Mouse (Mus musculus): Measurements from ENCODE around the gene P2ry4. TPM values are rescaled to one million over a fixed set of nuclear protein-coding genes. Genes with fewer than 3 reads are reported as not detected.

The P2ry4 gene
- polyA plus RNA-seq, 1 experiment: not detected

DNA sequence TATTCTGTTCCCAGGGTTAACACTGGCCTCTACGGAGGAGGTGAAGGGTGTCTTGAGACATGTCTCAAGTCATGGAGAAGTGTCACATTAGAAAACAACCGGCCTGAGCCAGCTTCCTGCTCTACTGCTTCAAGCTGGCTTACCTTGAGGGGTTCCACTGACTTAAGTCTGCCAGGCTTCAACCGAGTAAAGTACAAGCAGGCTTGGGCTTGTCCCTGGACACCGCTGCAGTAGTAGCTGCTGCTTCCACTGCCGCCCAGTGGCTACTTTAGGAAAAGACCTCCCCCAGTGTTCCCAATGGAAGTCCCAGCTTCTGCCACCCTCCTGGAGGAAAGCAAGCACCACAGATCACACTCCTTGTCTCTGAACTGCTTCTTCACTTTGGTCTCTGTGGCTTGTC lies 2.8 kb upstream of the P2ry4 start:
- Histone ChIP-seq H3K79me3 (ENCODE audit: low read depth) (no peaks in the 10 kb centered on the region), H3ac (ENCODE audit: control insufficient read depth, insufficient read length, low read depth) (no peak overlapping the region), H3K79me2 (ENCODE audit: control insufficient read depth, insufficient read depth) (no peaks in the 10 kb centered on the region), H3K4me3 (ENCODE audit: insufficient read depth, poor library complexity, severe bottlenecking) (no peak overlapping the region), H3K36me3 (ENCODE audit: control insufficient read depth, insufficient read depth) (no peaks in the 10 kb centered on the region), H3K27me3 (ENCODE audit: control insufficient read depth, insufficient read depth, insufficient read length) (peaks cover 5% of the 10 kb centered on the region)
- TF ChIP-seq FOSL1 (IDR thresholded peaks at IDR 0.05; ENCODE audit: insufficient read depth, low read length, poor library complexity, severe bottlenecking) (no peak), CEBPB (IDR thresholded peaks at IDR 0.05; ENCODE audit: low read depth) (no peak), MYOG (IDR thresholded peaks at IDR 0.05; ENCODE audit: control insufficient read depth, extremely low read depth, insufficient read length) (no peak), MAX (IDR thresholded peaks at IDR 0.05) (no peak), MYOD1 (IDR thresholded peaks at IDR 0.05; ENCODE audit: control insufficient read depth, insufficient read length, low read depth) (no peak), CTCF (IDR thresholded peaks at IDR 0.05; ENCODE audit: control insufficient read depth, insufficient read depth, insufficient read length) (no peak)

DNA sequence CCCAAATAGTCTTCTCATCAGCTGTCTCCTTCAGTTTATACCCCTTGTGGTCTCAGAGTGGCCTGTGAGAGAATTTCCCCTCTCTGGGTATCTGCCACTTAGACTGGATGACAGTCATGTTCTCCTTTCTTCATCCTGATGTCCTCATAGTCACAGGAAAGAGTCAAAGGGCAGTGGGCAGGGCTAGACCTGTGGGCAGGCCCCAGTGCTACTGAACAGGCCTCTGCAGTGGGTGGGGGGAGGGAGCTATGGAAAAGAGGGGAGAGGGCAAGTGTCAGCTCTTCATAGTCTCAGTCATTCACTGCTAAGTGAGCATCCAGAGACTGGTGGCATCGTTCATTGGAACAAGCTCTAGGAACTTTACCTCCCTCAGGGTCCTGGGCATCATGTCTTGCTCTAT lies 22.7 kb downstream of the P2ry4 start, which contains the start of gene Awat1:
TSS of gene Awat1 (plus strand) at position 301 of the 400 bp plus-strand sequence.
- no peaks in the 10 kb centered on the region for H3K79me2 ChIP-seq (ENCODE audit: control insufficient read depth, insufficient read depth)
- no peak within 1 kb of the TSS for H3ac ChIP-seq (ENCODE audit: control insufficient read depth, insufficient read length, low read depth)
- H3K4me3 ChIP-seq (ENCODE audit: insufficient read depth, poor library complexity, severe bottlenecking): no peak within 1 kb of the TSS
- H3K27me3 ChIP-seq (ENCODE audit: control insufficient read depth, insufficient read depth, insufficient read length): no peaks in the 10 kb centered on the region
- no peaks in the 10 kb centered on the region for H3K36me3 ChIP-seq (ENCODE audit: control insufficient read depth, insufficient read depth)
- no peak for TF ChIP-seq CTCF (IDR thresholded peaks at IDR 0.05; ENCODE audit: control insufficient read depth, insufficient read depth, insufficient read length)
- no peak for TF ChIP-seq USF1 (IDR thresholded peaks at IDR 0.05; ENCODE audit: low read depth)
- no peak for TF ChIP-seq CEBPB (IDR thresholded peaks at IDR 0.05; ENCODE audit: low read depth)
- TF ChIP-seq FOSL1 (IDR thresholded peaks at IDR 0.05; ENCODE audit: insufficient read depth, low read length, poor library complexity, severe bottlenecking): no peak
- no peak for TF ChIP-seq MYOD1 (IDR thresholded peaks at IDR 0.05; ENCODE audit: control insufficient read depth, insufficient read length, low read depth)
- TF ChIP-seq MAX (IDR thresholded peaks at IDR 0.05): no peak
- TF ChIP-seq MYOG (IDR thresholded peaks at IDR 0.05; ENCODE audit: control insufficient read depth, extremely low read depth, insufficient read length): no peak
- no peaks in the 10 kb centered on the region for H3K79me3 ChIP-seq (ENCODE audit: low read depth)

DNA sequence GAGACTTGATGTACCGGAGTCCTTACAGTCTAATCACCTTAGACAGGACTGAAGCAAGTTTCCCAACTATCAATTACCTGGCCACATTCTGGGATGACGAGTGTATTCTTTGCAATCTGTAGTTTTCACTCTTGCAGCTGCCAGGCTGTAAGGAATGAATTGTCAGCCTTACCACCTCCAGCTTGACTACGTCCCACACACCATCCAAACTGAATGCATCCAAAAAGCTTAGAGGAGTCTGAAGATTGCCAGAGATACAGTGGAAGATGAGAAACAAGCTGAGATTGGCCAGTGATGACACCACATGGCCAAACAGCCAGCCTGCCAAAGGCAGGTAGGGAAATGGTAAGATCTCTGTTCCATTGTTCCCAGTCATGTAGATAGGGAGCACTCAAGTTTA lies 29.0 kb downstream of the P2ry4 start:
- Histone ChIP-seq H3K79me3 (ENCODE audit: low read depth) (no peaks in the 10 kb centered on the region), H3K36me3 (ENCODE audit: control insufficient read depth, insufficient read depth) (no peaks in the 10 kb centered on the region), H3K27me3 (ENCODE audit: control insufficient read depth, insufficient read depth, insufficient read length) (no peaks in the 10 kb centered on the region), H3K79me2 (ENCODE audit: control insufficient read depth, insufficient read depth) (no peaks in the 10 kb centered on the region), H3ac (ENCODE audit: control insufficient read depth, insufficient read length, low read depth) (no peak overlapping the region), H3K4me3 (ENCODE audit: insufficient read depth, poor library complexity, severe bottlenecking) (no peak overlapping the region)
- TF ChIP-seq MAX (IDR thresholded peaks at IDR 0.05) (no peak), CTCF (IDR thresholded peaks at IDR 0.05; ENCODE audit: control insufficient read depth, insufficient read depth, insufficient read length) (no peak), MYOG (IDR thresholded peaks at IDR 0.05; ENCODE audit: control insufficient read depth, extremely low read depth, insufficient read length) (no peak), USF1 (IDR thresholded peaks at IDR 0.05; ENCODE audit: low read depth) (no peak), CEBPB (IDR thresholded peaks at IDR 0.05; ENCODE audit: low read depth) (no peak), MYOD1 (IDR thresholded peaks at IDR 0.05; ENCODE audit: control insufficient read depth, insufficient read length, low read depth) (no peak), FOSL1 (IDR thresholded peaks at IDR 0.05; ENCODE audit: insufficient read depth, low read length, poor library complexity, severe bottlenecking) (no peak)

DNA sequence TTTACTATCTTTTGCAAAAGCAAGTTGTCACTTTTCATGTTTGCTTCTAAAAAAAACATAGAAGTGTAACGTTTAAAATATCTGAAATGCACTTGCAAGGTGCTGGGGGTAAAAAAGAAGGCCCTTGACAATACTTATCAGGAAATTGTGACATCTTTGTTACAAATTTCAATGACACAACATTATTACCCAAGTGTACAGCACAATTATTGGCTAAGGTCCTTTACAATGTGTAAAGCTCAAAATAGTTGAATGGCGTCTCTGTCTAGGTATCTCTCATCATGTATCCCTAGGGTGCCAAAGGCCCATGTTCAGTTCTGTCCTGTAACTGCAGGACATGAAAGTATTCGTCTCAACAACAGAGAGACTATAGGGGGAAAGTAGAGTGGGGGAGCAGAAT lies 38.6 kb downstream of the P2ry4 start:
- no peak overlapping the region for H3K4me3 ChIP-seq (ENCODE audit: insufficient read depth, poor library complexity, severe bottlenecking)
- TF ChIP-seq MYOG (IDR thresholded peaks at IDR 0.05; ENCODE audit: control insufficient read depth, extremely low read depth, insufficient read length) (no peak), CEBPB (IDR thresholded peaks at IDR 0.05; ENCODE audit: low read depth) (no peak), FOSL1 (IDR thresholded peaks at IDR 0.05; ENCODE audit: insufficient read depth, low read length, poor library complexity, severe bottlenecking) (no peak), CTCF (IDR thresholded peaks at IDR 0.05; ENCODE audit: control insufficient read depth, insufficient read depth, insufficient read length) (no peak), USF1 (IDR thresholded peaks at IDR 0.05; ENCODE audit: low read depth) (no peak), MYOD1 (IDR thresholded peaks at IDR 0.05; ENCODE audit: control insufficient read depth, insufficient read length, low read depth) (no peak), MAX (IDR thresholded peaks at IDR 0.05) (no peak)
- H3K79me2 ChIP-seq (ENCODE audit: control insufficient read depth, insufficient read depth): no peaks in the 10 kb centered on the region
- H3K27me3 ChIP-seq (ENCODE audit: control insufficient read depth, insufficient read depth, insufficient read length): no peaks in the 10 kb centered on the region
- no peaks in the 10 kb centered on the region for H3K36me3 ChIP-seq (ENCODE audit: control insufficient read depth, insufficient read depth)
- H3ac ChIP-seq (ENCODE audit: control insufficient read depth, insufficient read length, low read depth): no peak overlapping the region
- H3K79me3 ChIP-seq (ENCODE audit: low read depth): no peaks in the 10 kb centered on the region

Other genes starting within 250 kb of the P2ry4 start
- not detected for gene Otud6a, start 165.9 kb downstream of the P2ry4 start, polyA plus RNA-seq (2012; fragmentation: generic; extraction: Trizol)
- gene Awat2, start 152.2 kb downstream of the P2ry4 start, polyA plus RNA-seq (2012; fragmentation: generic; extraction: Trizol): 0.19 TPM
- 34.2 TPM for gene Igbp1, start 100.6 kb downstream of the P2ry4 start, polyA plus RNA-seq (2012; fragmentation: generic; extraction: Trizol)
- not detected for gene Dgat2l6, start 70.0 kb downstream of the P2ry4 start, polyA plus RNA-seq (2012; fragmentation: generic; extraction: Trizol)
- not detected for gene Awat1, start 22.6 kb downstream of the P2ry4 start, polyA plus RNA-seq (2012; fragmentation: generic; extraction: Trizol)
- not detected for gene Arr3, start 10.6 kb upstream of the P2ry4 start, polyA plus RNA-seq (2012; fragmentation: generic; extraction: Trizol)
- 14.2 TPM for gene Kif4, start 30.9 kb upstream of the P2ry4 start, polyA plus RNA-seq (2012; fragmentation: generic; extraction: Trizol)
- 78.1 TPM for gene Pdzd11, start 31.7 kb upstream of the P2ry4 start, polyA plus RNA-seq (2012; fragmentation: generic; extraction: Trizol)
- 0.05 TPM for gene Gdpd2, start 135.0 kb upstream of the P2ry4 start, polyA plus RNA-seq (2012; fragmentation: generic; extraction: Trizol)
- 6.0 TPM for gene Dlg3, start 172.9 kb upstream of the P2ry4 start, polyA plus RNA-seq (2012; fragmentation: generic; extraction: Trizol)

All from C2C12 (cell line).